Mouse (Mus musculus) hindlimb bud, embryonic 11.5 days (tissue): ENCODE measurements around the gene Bcar1.

Experiments
- DNase-seq: peaks from one replicate; pipeline ENCODE4 v3.0.0-alpha.2; 2012; ENCODE audit warnings: low read depth, low spot score; ENCODE audit errors: extremely low spot score

Bcar1 gene

DNA sequence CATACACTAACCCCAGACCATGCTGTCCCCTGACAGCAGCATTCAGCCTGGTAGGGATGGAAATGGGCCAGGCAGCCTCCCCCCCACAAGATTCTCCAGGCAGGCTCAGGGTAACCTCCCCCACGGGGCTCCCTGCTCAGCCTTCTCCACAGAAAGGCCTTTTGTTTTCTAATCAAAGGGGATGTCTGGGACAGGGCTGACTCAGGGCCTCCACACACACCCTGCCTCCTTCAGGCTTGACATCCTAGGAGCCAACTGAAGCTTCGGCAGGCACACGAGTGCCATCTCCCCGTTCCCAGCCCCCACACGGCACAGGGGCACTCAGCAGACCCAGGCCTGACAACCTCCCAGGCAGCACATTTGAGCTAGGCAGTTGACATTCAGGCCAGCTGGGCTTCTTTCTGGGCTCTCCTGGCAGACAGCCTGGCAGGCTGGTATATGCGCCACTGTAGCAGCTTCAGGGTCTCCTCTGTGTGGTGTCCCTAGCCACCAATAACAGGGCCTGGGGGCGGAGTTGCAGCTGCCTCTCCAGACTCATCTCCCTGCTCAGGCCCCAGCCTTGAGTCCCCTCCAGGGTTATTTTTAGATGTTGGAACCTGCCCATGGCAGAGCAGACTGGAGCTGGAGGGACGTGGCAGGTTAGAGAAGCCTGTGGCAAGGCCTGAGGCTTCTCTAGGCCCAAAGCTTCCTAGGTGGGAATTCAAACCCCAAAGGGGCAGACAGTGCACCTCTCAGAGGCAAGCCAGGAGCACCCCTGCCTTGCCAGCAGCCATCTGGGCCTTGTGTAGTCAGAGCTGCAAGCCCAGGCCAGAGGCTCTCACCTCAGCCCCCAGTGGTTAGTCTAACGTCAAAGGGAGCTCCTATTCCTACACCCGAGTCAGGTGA lies 26.8 kb downstream of the Bcar1 start:
- DNase-seq, result no peak

GRCm38 (mm10) chr8:111715514-111715913 lies 28.1 kb downstream of the Bcar1 start:
- DNase-seq, result no peak

DNA sequence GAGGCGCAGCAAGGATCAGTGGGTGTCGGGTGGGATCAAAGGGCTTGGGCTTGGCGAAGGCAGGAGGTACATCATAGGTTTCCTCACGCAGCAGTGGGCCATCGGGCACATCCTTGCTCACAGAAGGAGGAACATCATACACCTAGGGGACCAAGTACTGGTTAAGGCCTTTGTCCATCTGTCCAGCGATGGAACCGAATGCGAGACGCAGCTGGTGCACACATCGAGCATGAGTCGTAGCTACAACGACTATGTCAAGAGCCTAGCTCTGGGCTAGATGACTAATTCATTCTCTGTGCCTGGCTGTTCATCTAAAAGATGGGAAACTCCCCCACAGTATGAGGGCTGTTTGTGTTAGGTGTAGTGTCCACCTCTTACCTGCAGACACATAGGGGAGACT lies 29.3 kb downstream of the Bcar1 start:
- DNase-seq, result no peak

DNA sequence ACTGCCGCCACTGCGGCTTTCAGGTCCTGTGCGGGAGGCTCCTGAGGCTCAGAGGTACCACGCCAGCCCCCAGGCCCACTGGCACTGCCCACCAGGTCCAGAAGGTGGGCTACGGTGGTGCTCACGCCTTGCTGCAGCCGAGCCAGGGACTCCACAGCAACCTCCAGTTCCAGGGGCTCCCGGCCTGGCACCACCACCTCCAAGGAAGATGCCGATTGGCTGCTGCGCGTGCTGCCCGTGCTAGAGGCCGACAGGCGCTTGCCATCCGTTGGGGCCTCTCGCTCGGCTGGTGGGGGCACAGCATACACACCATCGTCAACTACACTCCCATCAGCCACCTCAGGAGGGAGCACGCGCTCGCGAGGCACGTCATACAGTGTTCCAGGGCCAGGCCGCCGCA lies 29.8 kb downstream of the Bcar1 start:
- DNase-seq, result no peak

DNA sequence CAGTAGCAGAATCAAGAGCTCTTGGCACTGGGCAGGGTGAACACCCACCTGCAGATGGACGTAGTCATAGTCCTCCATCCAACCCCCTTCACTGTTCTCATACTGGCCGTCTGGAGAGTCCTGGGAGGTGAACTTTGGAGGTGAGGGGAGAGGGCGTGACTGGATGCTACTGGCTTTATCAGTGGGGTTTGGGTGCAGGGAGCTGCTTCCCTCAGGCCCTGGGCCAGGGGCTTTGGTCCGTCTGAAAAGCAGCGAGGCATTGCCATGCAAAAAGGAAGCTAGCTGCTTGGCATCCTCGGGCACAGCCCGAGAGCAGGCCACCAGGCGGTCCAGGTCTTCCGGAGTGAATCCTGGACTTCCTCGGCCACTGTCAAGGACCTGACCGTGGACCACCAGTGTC lies 30.3 kb downstream of the Bcar1 start:
- DNase-seq, result no peak

GRCm38 (mm10) chr8:111712588-111712987 lies 31.0 kb downstream of the Bcar1 start:
- DNase-seq, result no peak

- DNase-seq, result no peak
These were observed 31.5 kb downstream of the Bcar1 start for GRCm38 (mm10) chr8:111712135-111712534.

DNA sequence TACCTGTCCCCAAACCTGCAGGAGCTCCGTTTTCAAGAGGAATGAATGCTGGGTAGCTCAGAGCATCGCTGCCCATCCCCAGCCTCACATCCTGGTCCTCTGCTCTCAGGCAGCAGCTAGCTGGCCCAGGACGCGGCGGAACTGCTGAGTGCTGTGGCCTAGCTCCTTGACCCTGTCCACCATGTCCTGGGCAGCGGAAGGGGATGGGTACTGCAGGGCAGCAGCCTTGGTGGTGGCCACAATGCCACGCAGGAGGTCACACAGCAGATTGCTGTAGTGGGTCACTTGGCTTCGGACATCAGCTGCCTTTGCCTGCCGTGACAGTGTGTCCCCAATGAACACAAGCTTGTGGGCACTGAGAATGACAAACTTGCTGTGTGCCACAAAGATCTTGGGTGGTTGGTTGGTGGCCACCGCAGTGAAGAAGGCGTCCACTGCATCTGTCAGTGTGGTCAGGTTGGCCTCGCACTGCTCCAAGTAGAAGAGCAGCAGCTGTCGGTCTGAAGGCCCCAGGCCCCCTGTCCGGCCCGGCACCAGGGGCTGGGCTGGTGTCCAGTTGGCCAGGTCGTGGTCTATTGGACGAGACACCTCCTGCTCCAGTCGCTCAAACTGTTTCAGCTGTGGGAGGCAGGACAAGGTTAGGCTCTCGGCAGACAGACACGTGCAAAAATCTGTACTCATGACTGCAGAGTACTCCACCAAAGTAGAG lies 32.7 kb downstream of the Bcar1 start:
- no peak for DNase-seq

DNA sequence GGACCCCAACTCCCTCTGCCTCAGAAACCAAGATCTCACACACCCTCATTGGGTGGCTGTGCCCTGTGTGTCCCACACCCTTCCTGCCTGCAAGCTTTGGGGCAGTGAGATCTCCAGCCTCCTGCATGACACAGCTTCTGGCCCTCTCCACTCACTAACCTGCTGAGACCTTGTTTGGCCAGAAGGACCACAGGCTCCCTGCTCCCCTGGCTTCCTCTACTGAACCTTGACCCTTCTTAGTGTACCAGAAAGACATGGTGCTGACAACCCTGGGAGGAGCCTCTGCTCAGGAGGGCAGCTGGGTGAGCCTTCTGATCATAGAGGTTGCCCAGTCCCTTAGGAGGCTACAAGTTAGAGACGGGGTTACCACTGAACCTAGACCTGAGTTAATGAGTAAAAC lies 34.4 kb downstream of the Bcar1 start:
- no peak for DNase-seq

DNA sequence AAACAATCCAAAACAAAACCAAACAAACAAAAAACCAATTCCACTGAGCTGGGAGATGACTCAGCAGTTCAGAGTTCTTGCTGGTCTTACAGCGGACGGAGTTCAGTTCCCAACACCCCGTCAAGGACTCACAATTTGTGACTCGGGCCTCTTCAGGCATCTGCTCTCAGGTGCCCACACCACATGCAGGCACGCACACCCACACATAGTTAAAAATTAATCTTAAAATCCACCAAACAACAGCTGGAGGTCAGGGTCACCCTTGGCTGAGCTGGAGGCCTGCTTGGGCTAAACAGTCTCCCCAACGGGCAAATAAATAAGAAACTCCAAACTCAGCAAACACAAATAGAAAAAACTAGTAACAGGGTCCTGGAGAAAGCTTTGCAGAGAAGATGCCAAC lies 35.3 kb downstream of the Bcar1 start:
- DNase-seq, result no peak

- no peak for DNase-seq
These were observed 37.9 kb downstream of the Bcar1 start for GRCm38 (mm10) chr8:111705699-111706098.

DNA sequence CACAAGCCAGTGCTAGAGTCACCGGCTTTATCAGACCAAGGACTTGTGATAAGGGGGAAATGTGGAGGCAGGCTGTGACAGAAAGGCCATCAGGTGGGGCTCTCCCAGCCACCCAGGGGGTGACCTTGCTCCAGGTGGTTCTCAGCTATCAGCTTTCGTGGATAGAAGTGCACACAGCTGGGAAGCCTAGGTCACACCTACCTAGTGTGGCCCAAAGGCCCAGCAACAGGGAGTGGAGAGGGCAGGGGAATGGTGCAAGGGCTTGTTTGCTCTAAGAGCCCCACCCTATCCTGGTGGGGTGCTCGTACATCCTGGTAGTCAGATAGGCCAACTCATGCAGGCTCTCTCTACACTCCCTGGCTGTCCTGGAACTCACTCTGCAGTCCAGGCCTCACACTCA lies 38.4 kb downstream of the Bcar1 start:
- no peak for DNase-seq

DNA sequence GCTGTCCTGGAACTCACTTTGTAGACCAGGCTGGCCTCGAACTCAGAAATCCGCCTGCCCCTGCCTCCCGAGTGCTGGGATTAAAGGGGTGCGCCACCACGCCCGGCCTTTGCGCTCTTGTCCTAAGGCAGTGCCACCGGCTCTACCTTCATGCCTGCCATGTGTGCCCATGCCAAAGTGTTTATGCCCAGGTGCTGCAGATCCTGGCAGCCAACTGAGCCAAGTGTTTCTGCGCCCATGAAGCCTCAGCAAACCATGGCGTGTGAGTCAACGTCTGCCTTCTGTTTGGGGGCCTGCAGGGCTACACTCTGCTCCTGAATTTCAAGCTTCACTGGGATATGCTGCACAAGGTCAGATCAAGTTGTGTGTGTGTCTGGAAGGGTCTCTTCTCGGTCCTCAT lies 39.0 kb downstream of the Bcar1 start:
- no peak for DNase-seq

- no peak for DNase-seq
These were observed 42.2 kb downstream of the Bcar1 start for GRCm38 (mm10) chr8:111701380-111701779.

GRCm38 (mm10) chr8:111700740-111701139 lies 42.9 kb downstream of the Bcar1 start:
- DNase-seq, result no peak

DNA sequence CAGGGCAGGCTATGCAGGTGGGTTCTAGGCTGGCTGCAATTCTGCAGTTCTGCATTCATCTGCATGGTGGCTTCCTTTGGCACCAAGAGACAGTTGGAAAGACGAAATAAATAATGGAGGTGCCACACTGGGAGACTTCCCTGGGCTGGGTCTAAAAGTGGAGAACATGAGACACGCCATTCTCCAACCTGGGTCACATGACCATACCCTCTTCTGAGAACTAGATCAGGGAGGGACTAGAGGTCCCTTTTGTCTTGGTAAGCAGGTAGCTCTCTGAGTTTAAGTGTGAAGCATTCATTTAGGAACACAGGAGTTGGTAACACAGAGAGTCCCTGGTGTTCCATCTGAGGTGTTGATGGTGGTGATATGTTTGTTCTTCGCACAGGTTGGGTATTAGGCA lies 43.4 kb downstream of the Bcar1 start:
- DNase-seq, result no peak

DNA sequence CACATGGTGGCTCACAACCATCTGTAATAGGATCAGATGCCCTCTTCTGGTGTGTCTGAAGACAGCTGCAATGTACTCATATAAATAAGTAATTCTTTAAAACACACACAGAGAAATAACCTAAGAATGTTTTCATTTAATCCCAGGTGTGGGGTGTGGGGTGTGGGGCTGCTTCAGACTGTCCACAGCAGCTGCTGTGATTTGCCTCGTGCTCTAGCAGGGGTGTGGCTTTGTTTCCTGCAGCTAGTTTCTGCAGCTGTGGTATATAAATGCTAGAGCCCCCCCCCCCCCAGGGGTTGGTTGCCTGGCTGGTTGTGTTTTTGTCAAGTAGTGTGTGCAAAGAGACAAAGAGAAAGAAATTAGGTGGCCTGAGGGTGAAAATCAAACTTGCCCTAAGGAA lies 44.6 kb downstream of the Bcar1 start:
- DNase-seq, result no peak

DNA sequence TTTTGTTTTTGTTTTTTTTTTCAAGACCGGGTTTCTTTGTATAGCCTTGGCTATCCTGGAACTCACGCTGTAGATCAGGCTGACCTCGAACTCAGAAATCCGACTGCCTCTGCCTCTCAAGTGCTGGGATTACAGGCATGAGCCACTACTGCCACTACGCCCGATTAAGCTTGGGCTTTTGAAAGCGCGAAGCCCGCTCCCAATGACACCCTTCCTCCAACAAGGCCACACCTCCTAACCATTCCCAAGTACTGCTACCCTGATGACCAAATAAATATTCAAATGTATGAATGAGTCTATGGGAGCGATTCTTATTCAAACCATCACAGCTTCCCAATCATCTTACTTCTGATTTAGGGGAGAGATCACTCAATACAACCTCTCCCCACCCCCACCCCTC lies 46.0 kb downstream of the Bcar1 start:
- DNase-seq, result no peak

DNA sequence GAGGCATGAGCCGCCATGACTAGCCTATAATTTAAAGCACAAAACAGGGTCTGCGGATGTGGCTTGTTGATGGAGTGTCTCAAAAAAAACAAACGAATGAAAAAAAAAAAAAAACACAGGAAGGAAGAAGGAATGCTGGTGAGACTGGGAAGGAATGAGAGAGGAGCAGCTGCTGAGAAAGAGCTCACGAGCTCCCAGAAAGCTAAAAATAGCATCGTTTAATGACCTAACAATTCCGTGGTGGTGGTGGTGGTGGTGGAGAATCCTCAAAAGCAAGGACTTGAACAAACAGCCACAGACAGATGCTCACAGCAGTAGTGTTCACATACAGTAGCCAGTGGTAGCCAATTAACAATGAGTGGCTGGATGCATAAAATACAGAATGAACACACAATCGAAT lies 48.2 kb downstream of the Bcar1 start:
- DNase-seq, result no peak

DNA sequence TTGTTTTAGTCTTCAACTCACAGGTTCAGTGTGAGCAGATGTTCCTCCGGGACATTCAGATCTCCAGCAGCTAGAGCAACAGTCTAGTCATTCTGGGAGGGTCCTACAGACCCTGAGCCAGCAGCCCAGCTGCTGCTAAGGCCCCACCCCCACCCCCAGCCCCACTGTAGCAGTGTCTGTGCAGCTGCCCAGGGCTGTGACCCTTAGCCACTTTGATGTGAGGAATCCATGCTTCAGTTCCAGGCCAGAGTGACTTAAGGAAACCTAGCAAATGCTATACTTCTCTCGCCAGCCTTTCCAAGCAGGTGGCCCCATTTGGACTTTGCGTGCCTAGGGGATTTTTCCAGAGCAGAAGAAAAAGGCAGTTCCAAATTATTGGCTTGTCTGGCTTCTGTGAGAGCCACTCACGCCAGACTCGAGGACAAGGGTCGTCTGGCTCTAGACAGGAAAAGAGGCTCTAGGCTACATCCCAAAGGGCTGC lies 50.3 kb downstream of the Bcar1 start:
- no peak for DNase-seq

GRCm38 (mm10) chr8:111690960-111691445 lies 52.6 kb downstream of the Bcar1 start, which contains the start of gene Ctrb1:
Gene Ctrb1 (minus strand): TSS chr8:111691010.
- no peak for DNase-seq

DNA sequence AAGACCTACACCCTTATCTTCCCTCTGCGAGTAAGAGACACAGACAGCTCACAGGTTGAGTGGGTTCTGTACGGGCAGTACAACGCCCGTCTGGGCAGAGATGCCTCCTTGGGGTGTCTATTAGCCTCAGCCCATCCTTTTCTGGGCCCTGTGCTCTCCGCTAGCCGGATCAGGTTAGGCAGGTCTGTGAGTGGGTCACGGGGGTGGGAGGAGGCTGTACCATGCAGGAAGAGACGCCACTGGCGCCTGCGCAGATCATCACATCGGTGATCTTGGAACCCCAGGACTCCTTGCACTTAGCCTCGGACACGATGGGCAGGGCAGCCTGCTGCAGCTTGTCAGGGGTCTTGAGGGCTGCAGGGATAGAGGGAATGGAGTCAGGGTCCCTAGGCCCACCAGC lies 56.7 kb downstream of the Bcar1 start:
- DNase-seq, result no peak
